8 mouse cellular contexts compared by ENCODE assay signal in genomic region chr13:30750461-30751303, GRCm38 (mm10). TPM values are rescaled to one million over a fixed set of nuclear protein-coding genes. Genes with fewer than 3 reads are reported as not detected.
DNase-seq lines count a peak whose midpoint lies in the region; ATAC-seq and TF ChIP-seq lines count a peak whose summit lies in the region.

No protein-coding gene starts in this region.

- H3K4me1 ChIP-seq in kidney, embryonic 14.5 days (ENCODE audit: control insufficient read depth, insufficient read depth, low read length) = 0 out of 2 replicates have a peak, but pooled peaks cover 9% of the 10 kb centered on the region
- peaks cover 29% of the 10 kb centered on the region for H3K4me1 ChIP-seq in forebrain, embryonic 10.5 days
- H3K4me1 ChIP-seq in limb, embryonic 11.5 days (ENCODE audit: control insufficient read depth, insufficient read depth, low read length) = peaks cover 8% of the 10 kb centered on the region
- peaks cover 22% of the 10 kb centered on the region for H3K4me1 ChIP-seq in olfactory bulb, adult 2 months (ENCODE audit: control insufficient read depth, insufficient read depth, low read length)

- peak overlapping the region; percentile 57 for H3K4me2 ChIP-seq in kidney, embryonic 14.5 days (replicated peaks; ENCODE audit: low read depth, low read length)
- peak overlapping the region; percentile 39 for H3K4me2 ChIP-seq in limb, embryonic 11.5 days (ENCODE audit: low read depth, severe bottlenecking)

- TF ChIP-seq POLR2A in olfactory bulb, adult 2 months (IDR thresholded peaks at IDR 0.05; ENCODE audit: insufficient read depth, low read depth, low read length) = no peak

- H3K36me3 ChIP-seq in kidney, embryonic 14.5 days (ENCODE audit: control insufficient read depth, insufficient read depth, low read length) = no peaks in the 10 kb centered on the region
- H3K36me3 ChIP-seq in forebrain, embryonic 10.5 days (replicated peaks) = no peaks in the 10 kb centered on the region
- no peaks in the 10 kb centered on the region for H3K36me3 ChIP-seq in limb, embryonic 11.5 days (ENCODE audit: control insufficient read depth, insufficient read depth, low read length)

- no peak overlapping the region for H3K9ac ChIP-seq in kidney, embryonic 14.5 days (ENCODE audit: low read depth, low read length)
- no peak overlapping the region for H3K9ac ChIP-seq in limb, embryonic 11.5 days (ENCODE audit: low read length)

- peak overlapping the region; percentile 39 for H3K4me3 ChIP-seq in kidney, embryonic 14.5 days (ENCODE audit: low read length)
- H3K4me3 ChIP-seq in forebrain, embryonic 10.5 days = peak overlapping the region; percentile 57
- H3K4me3 ChIP-seq in limb, embryonic 11.5 days (ENCODE audit: low read depth, low read length) = peak overlapping the region; percentile 24
- H3K4me3 ChIP-seq in olfactory bulb, adult 2 months (ENCODE audit: insufficient read depth, low read depth, low read length) = peak overlapping the region; percentile 25

- no peak overlapping the region for H3K27ac ChIP-seq in kidney, embryonic 14.5 days (ENCODE audit: low read depth, low read length)
- H3K27ac ChIP-seq in forebrain, embryonic 10.5 days = no peak overlapping the region
- no peak overlapping the region for H3K27ac ChIP-seq in limb, embryonic 11.5 days (replicated peaks; ENCODE audit: low read depth, low read length)
- no peak overlapping the region for H3K27ac ChIP-seq in olfactory bulb, adult 2 months (ENCODE audit: insufficient read depth, low read depth, low read length)

- DNase-seq in kidney, adult 8-10 months = no peak
- DNase-seq in R1 (ENCODE audit: low read depth, low spot score) = peak; percentile 32
- peak; percentile 37 for DNase-seq in forebrain, embryonic 10.5 days (ENCODE audit: extremely low spot score, low spot score)
- peak; percentile 56 for DNase-seq in limb, embryonic 11.5 days (ENCODE audit: low spot score)
- DNase-seq in ovary, postnatal 14 days (ENCODE audit: low spot score) = no peak
- DNase-seq in lung, postnatal 36 days = no peak

- no peaks in the 10 kb centered on the region for H3K9me3 ChIP-seq in kidney, embryonic 14.5 days (ENCODE audit: control insufficient read depth, low read length)
- H3K9me3 ChIP-seq in forebrain, embryonic 10.5 days = no peaks in the 10 kb centered on the region
- H3K9me3 ChIP-seq in limb, embryonic 11.5 days (ENCODE audit: control insufficient read depth, low read length) = no peaks in the 10 kb centered on the region

- peaks cover 58% of the 10 kb centered on the region for H3K27me3 ChIP-seq in kidney, embryonic 14.5 days (ENCODE audit: control insufficient read depth, insufficient read depth, low read length)
- peaks cover 78% of the 10 kb centered on the region for H3K27me3 ChIP-seq in forebrain, embryonic 10.5 days (ENCODE audit: poor library complexity, severe bottlenecking)
- H3K27me3 ChIP-seq in limb, embryonic 11.5 days (ENCODE audit: control insufficient read depth, insufficient read depth, low read length) = peaks cover 43% of the 10 kb centered on the region

- peak; percentile 58; the same call in 1 of the 2 replicates for ATAC-seq in kidney, embryonic 14.5 days (ENCODE audit: low FRiP score, low TSS enrichment)
- no peak for ATAC-seq in limb, embryonic 11.5 days (ENCODE audit: insufficient number of reproducible peaks, low FRiP score, low TSS enrichment, low read depth)

- no peak for TF ChIP-seq CTCF in olfactory bulb, adult 2 months (IDR thresholded peaks at IDR 0.05; ENCODE audit: insufficient read depth, low read depth, low read length)

- WGBS in kidney, embryonic 14.5 days = 3% methylated on average over 30 of the region's 33 CpGs
- WGBS in forebrain, embryonic 10.5 days = 3% methylated on average over 33 of the region's 33 CpGs
- 2% methylated on average over 33 of the region's 33 CpGs for WGBS in limb, embryonic 11.5 days
- WGBS in olfactory bulb, adult 2 months = 6% methylated on average over 33 of the region's 33 CpGs

RNA-seq across cellular contexts. Expression of gene Irf4, which starts 1.7 kb away (rescaled TPM):
- polyA plus RNA-seq in kidney, embryonic 14.5 days (2014; fragmentation: Nextera tagmentation; extraction: Ambion mirVana) = 0.19 and 0.27 TPM in 2 replicates
- polyA plus RNA-seq in forebrain, embryonic 10.5 days (2016; fragmentation: Nextera tagmentation; extraction: Ambion mirVana) = 0.04 TPM in 1 of 2 replicates, not detected in the other
- not detected in 2 replicates for polyA plus RNA-seq in limb, embryonic 11.5 days (2014; fragmentation: Nextera tagmentation; extraction: Ambion mirVana)
- polyA plus RNA-seq in olfactory bulb, adult 2 months (2012; ENCODE audit: insufficient read depth, insufficient read length, low replicate concordance, missing spikeins) = not detected in 2 replicates

Comparison
In these comparisons a context has a peak if more than half of its experiments do, and no peak if none do; other contexts are left out.
1. DNase-seq: peak in R1 (single experiment), forebrain, embryonic 10.5 days (single experiment) and limb, embryonic 11.5 days (single experiment); none in kidney, adult 8-10 months (0 of 2), ovary, postnatal 14 days (single experiment) and lung, postnatal 36 days (single experiment).
2. Peak in every context shown above with its lines, with median percentiles within 50 percentile points of each other: H3K4me3 ChIP-seq.